Mouse (Mus musculus) myocyte (in vitro differentiated cells): ENCODE measurements around the gene Klre1.

ENCODE experiments used
- MAX ChIP-seq: IDR thresholded peaks from one replicate; pipeline ENCODE4 v1.6.1; 2011; ENCODE audit warnings: low read depth, mild to moderate bottlenecking, control low read depth
- MYOD1 ChIP-seq, 3 experiments: IDR thresholded peaks; one replicate each; pipeline ENCODE4 v1.6.1; 2011; ENCODE audit warnings: control low read depth in 2 of 3, low read depth in 2 of 3, mild to moderate bottlenecking in 2 of 3, moderate library complexity in 1 of 3; ENCODE audit not compliant: insufficient read length in 2 of 3, control insufficient read depth in 1 of 3
- MYOG ChIP-seq, 3 experiments: IDR thresholded peaks; one replicate each; pipeline ENCODE4 v1.6.1; 2011; ENCODE audit warnings: control low read depth in 2 of 3, low read depth in 2 of 3, mild to moderate bottlenecking in 2 of 3; ENCODE audit not compliant: insufficient read length in 2 of 3, control insufficient read depth in 1 of 3, insufficient read depth in 1 of 3
- POLR2A ChIP-seq: IDR thresholded peaks from one replicate; pipeline ENCODE4 v1.6.1; 2011; ENCODE audit warnings: low read depth, mild to moderate bottlenecking, control low read depth, moderate library complexity; ENCODE audit not compliant: insufficient read length
- TCF12 ChIP-seq: IDR thresholded peaks from one replicate; pipeline ENCODE4 v1.6.1; 2011; ENCODE audit warnings: mild to moderate bottlenecking, control low read depth; ENCODE audit not compliant: poor library complexity, insufficient read depth, severe bottlenecking
- USF1 ChIP-seq: IDR thresholded peaks from one replicate; pipeline ENCODE4 v1.6.1; 2011; ENCODE audit warnings: low read depth, mild to moderate bottlenecking, control low read depth, moderate library complexity

DNA sequence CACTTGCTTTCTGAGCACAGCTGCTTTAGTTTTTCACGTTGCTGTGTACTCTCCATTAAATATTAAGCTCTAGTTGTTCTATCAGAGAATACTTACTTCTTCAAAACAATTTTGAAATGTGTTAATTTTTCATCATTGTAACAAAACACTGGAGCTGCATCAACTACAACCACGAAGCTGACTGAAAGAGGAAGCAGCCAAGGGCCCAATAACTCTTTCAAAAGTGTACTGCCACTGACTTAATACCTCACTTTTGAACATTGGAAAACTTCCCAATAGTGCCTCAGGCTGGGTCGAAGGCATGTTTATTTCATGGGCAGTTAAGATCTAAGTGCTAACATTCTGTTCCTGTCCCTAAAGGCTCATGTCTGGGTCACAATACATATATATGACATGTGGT is 29.7 kb upstream of the Klre1 start:
- no peak for TF ChIP-seq MYOG (IDR thresholded peaks at IDR 0.05; ENCODE audit: control insufficient read depth in 1 of 3, insufficient read depth in 1 of 3, insufficient read length in 2 of 3, low read depth in 2 of 3)
- no peak for TF ChIP-seq POLR2A
- TF ChIP-seq USF1 = no peak
- no peak for TF ChIP-seq MYOD1 (IDR thresholded peaks at IDR 0.05; ENCODE audit: control insufficient read depth in 1 of 3, insufficient read length in 2 of 3, low read depth in 2 of 3)
- no peak for TF ChIP-seq MAX
- no peak for TF ChIP-seq TCF12
